Mouse (Mus musculus) C2C12 (cell line): ENCODE data around the gene Dera. TPM values are rescaled to one million over a fixed set of nuclear protein-coding genes. Genes with fewer than 3 reads are reported as not detected.
A peak's percentile ranks its signal among the peaks of the same experiment; 100 is the strongest.

Source experiments
- H3K27me3 ChIP-seq: one replicate; pipeline ENCODE4 v1.6.1; 2011; ENCODE audit not compliant: control insufficient read depth, insufficient read depth, insufficient read length
- H3K36me3 ChIP-seq: one replicate; pipeline ENCODE4 v1.6.1; 2011; ENCODE audit not compliant: control insufficient read depth, insufficient read depth
- H3K4me3 ChIP-seq: one replicate; pipeline ENCODE4 v1.5.1; 2011; ENCODE audit warnings: mild to moderate bottlenecking, control low read depth; ENCODE audit not compliant: poor library complexity, insufficient read depth, severe bottlenecking
- H3K79me2 ChIP-seq: one replicate; pipeline ENCODE4 v1.6.1; 2011; ENCODE audit not compliant: control insufficient read depth, insufficient read depth
- H3K79me3 ChIP-seq: one replicate; pipeline ENCODE4 v1.6.1; 2011; ENCODE audit warnings: low read depth, control low read depth
- H3ac ChIP-seq: one replicate; pipeline ENCODE3; 2011; ENCODE audit warnings: low read depth; ENCODE audit not compliant: control insufficient read depth, insufficient read length
- CEBPB ChIP-seq: IDR thresholded peaks from one replicate; pipeline ENCODE4 v1.6.1; 2011; ENCODE audit warnings: low read depth, mild to moderate bottlenecking, control low read depth, moderate library complexity
- CTCF ChIP-seq: IDR thresholded peaks from one replicate; pipeline ENCODE4 v1.5.1; 2011; ENCODE audit not compliant: control insufficient read depth, insufficient read depth, insufficient read length
- FOSL1 ChIP-seq: IDR thresholded peaks from one replicate; pipeline ENCODE4 v1.8.0; 2011; ENCODE audit warnings: mild to moderate bottlenecking, low read length; ENCODE audit not compliant: poor library complexity, insufficient read depth, severe bottlenecking
- MAX ChIP-seq: IDR thresholded peaks from one replicate; pipeline ENCODE4 v1.6.1; 2011; ENCODE audit warnings: mild to moderate bottlenecking, control low read depth
- MYOD1 ChIP-seq: IDR thresholded peaks from one replicate; pipeline ENCODE4 v1.6.1; 2011; ENCODE audit warnings: low read depth; ENCODE audit not compliant: control insufficient read depth, insufficient read length
- MYOG ChIP-seq: IDR thresholded peaks from one replicate; pipeline ENCODE4 v1.6.1; 2011; ENCODE audit not compliant: control insufficient read depth, insufficient read length; ENCODE audit errors: extremely low read depth
- USF1 ChIP-seq: IDR thresholded peaks from one replicate; pipeline ENCODE4 v1.6.1; 2011; ENCODE audit warnings: low read depth, mild to moderate bottlenecking, control low read depth, moderate library complexity
- polyA plus RNA-seq: library from polyadenylated mRNA; unstranded; fragments of >200 nt; fragmentation: generic; extraction: Trizol; gene quantifications from one replicate; pipeline ENCODE4 v1.2.1, GENCODE M21; 2012; ENCODE audit warnings: missing spikeins

Gene Dera
- polyA plus RNA-seq, 1 experiment: 17.7 TPM

GRCm38 (mm10) chr6:137752275-137752655, 2.1 kb upstream of the Dera start:
- Histone ChIP-seq H3K79me3 (peaks cover 6% of the 10 kb centered on the region), H3K79me2 (peaks cover 15% of the 10 kb centered on the region), H3K4me3 (no peak overlapping the region), H3ac (no peak overlapping the region), H3K27me3 (no peaks in the 10 kb centered on the region), H3K36me3 (peaks cover 53% of the 10 kb centered on the region)
- TF ChIP-seq USF1: no peak

GRCm38 (mm10) chr6:137754857-137755232, 499 bp downstream of the Dera start:
- TF ChIP-seq MYOD1 (no peak), MAX (no peak), CTCF (no peak), CEBPB (no peak), USF1 (no peak), MYOG (no peak), FOSL1 (no peak)
- Histone ChIP-seq H3K36me3 (peaks cover 27% of the 10 kb centered on the region), H3K79me2 (peaks cover 11% of the 10 kb centered on the region), H3ac (peak overlapping the region; percentile 80), H3K79me3 (no peaks in the 10 kb centered on the region), H3K27me3 (no peaks in the 10 kb centered on the region), H3K4me3 (peak overlapping the region; percentile 48)

DNA sequence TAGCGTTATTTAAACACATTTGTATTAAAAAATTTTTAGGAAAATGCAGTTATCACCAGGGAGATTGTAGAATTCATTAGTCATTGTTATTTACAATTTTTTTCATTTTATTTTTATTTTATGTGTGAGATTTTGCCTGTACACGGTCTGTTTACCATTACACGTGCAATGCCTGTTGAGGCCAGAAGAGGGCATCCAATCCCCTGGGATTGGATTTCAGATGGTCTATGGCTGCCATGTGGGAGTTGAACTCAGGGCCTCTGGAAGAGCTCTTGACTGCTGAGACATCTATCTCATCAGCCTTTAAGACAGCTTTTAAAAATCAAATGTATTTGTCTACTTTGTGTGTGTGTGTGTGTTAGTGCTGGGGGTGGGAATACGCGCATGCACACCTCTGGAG, 2.0 kb downstream of the Dera start:
- Histone ChIP-seq H3K36me3 (peaks cover 12% of the 10 kb centered on the region), H3K4me3 (no peak overlapping the region), H3K27me3 (no peaks in the 10 kb centered on the region), H3K79me2 (peaks cover 11% of the 10 kb centered on the region), H3ac (no peak overlapping the region), H3K79me3 (no peaks in the 10 kb centered on the region)
- TF ChIP-seq MYOD1 (no peak), MAX (peak; percentile 58), CTCF (peak; percentile 7)

DNA sequence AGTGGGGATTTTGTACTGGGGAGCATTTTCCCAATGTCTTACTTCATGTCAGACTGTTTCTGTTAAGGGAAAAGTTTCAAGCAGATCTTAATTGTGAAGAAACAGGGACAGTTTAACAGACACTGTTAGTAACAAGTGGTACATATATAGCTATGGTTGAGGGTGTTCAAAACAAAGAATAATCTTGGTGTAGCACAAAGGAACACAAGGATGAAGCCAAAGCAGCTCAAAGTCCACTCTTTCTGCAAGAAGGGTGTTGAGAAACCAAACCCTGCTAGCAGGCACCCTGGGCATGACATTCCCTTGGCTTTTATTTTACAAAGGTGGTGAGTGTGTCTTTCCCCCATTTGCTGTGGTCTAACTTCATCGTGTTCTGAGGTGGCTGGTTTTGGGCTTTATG, 3.5 kb downstream of the Dera start:
- H3K36me3 ChIP-seq: no peaks in the 10 kb centered on the region
- peaks cover 11% of the 10 kb centered on the region for H3K79me2 ChIP-seq
- TF ChIP-seq USF1 (no peak), CTCF (no peak), MAX (no peak), CEBPB (no peak), FOSL1 (no peak), MYOG (no peak), MYOD1 (no peak)
- H3K4me3 ChIP-seq: no peak overlapping the region
- no peak overlapping the region for H3ac ChIP-seq
- H3K79me3 ChIP-seq: no peaks in the 10 kb centered on the region
- H3K27me3 ChIP-seq: no peaks in the 10 kb centered on the region

DNA sequence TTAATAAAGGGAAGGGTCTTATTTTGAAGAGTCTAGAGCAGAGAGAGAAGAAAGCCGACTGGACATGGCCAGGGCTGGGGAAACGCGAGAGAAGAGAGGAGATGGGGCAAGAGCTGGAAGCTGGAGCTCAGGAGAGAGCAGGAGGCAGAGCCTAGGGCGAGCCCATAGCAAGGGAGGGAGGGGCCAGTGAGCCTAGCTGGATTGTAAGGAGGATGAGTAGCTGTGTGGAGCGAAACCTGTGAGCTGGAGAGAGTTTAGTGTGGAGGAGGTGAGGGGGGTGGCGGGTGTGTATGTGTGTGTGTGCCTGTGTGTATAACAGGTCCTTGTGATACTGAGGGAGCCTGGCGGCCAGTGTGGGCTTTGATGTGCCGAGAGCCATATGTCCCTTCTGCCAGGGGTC, 5.3 kb downstream of the Dera start:
- no peak overlapping the region for H3K4me3 ChIP-seq
- TF ChIP-seq CTCF (no peak), CEBPB (no peak), MYOD1 (no peak), MAX (no peak), FOSL1 (no peak), USF1 (no peak), MYOG (no peak)
- no peaks in the 10 kb centered on the region for H3K36me3 ChIP-seq
- H3K27me3 ChIP-seq: no peaks in the 10 kb centered on the region
- no peaks in the 10 kb centered on the region for H3K79me3 ChIP-seq
- H3ac ChIP-seq: no peak overlapping the region
- peaks cover 10% of the 10 kb centered on the region for H3K79me2 ChIP-seq

DNA sequence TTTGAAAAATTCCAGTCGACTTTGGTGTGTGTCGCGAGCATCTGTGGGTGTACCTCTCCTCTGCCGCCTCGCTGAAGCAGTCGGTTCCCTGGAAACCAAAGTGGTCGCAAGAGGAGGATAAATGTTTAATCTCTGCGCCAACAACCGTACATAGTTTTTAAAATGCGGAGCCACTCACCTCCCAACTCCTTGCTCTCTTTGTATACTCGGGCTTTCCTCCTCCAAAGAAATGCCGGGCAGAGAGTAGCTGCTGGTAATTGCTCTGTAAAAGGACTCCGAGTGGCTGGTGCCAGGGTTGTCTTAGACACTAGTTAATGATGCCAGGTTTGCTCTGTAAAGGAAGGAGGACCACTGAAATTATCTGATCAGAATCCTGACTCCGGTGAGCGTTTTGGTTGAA, 6.6 kb downstream of the Dera start:
- H3K36me3 ChIP-seq: no peaks in the 10 kb centered on the region
- TF ChIP-seq USF1 (no peak), MYOG (no peak)
- no peak overlapping the region for H3K4me3 ChIP-seq
- H3K79me3 ChIP-seq: no peaks in the 10 kb centered on the region
- H3K27me3 ChIP-seq: no peaks in the 10 kb centered on the region
- H3K79me2 ChIP-seq: peaks cover 4% of the 10 kb centered on the region
- H3ac ChIP-seq: no peak overlapping the region
